Mouse (Mus musculus) T-helper 1 cell (primary cell): Measurements from ENCODE around the gene Pnpla1.
"Not testable (repeated sequence)": the region's sequence is repeated elsewhere in the genome, so short reads cannot be mapped to it uniquely, and the experiment has no call there.

ENCODE experiments used
- in situ Hi-C: fragments of 300-600 bp; cut with MboI, MseI; formaldehyde crosslinking; loops from one replicate; pipeline ENCODE4 v1.15.1; 2025; ENCODE audit warnings: high pct_unique_total_duplicates

Gene Pnpla1

GRCm38 (mm10) chr17:28841947-28842346, 16.3 kb upstream of the Pnpla1 start:
- in situ Hi-C loops, result not testable (repeated sequence)

GRCm38 (mm10) chr17:28843665-28844064, 14.5 kb upstream of the Pnpla1 start:
- in situ Hi-C loops, result no loop called here

- in situ Hi-C loops, result no loop called here
Measured at GRCm38 (mm10) chr17:28846974-28847617, 11.1 kb upstream of the Pnpla1 start.

- in situ Hi-C loops, result loop anchor here (5.0 kb wide), 1 partner anchor 78 kb away; no protein-coding TSS in a partner anchor
Measured at GRCm38 (mm10) chr17:28850511-28850910, 7.7 kb upstream of the Pnpla1 start.

GRCm38 (mm10) chr17:28854377-28854776, 3.8 kb upstream of the Pnpla1 start:
- in situ Hi-C loops, result loop anchor here (5.0 kb wide), 1 partner anchor 82 kb away; no protein-coding TSS in a partner anchor

- in situ Hi-C loops, result no loop called here
Measured at GRCm38 (mm10) chr17:28855166-28855885, 2.9 kb upstream of the Pnpla1 start.

GRCm38 (mm10) chr17:28856030-28856429, 2.2 kb upstream of the Pnpla1 start:
- in situ Hi-C loops, result no loop called here

GRCm38 (mm10) chr17:28863926-28864325, 5.7 kb downstream of the Pnpla1 start:
- in situ Hi-C loops, result no loop called here

GRCm38 (mm10) chr17:28864464-28864863, 6.3 kb downstream of the Pnpla1 start:
- in situ Hi-C loops, result no loop called here

GRCm38 (mm10) chr17:28866921-28867320, 8.7 kb downstream of the Pnpla1 start:
- in situ Hi-C loops, result no loop called here

- in situ Hi-C loops, result no loop called here
Measured at GRCm38 (mm10) chr17:28867381-28867780, 9.2 kb downstream of the Pnpla1 start.

- in situ Hi-C loops, result no loop called here
Measured at GRCm38 (mm10) chr17:28869412-28870110, 11.3 kb downstream of the Pnpla1 start.

GRCm38 (mm10) chr17:28870435-28870834, 12.2 kb downstream of the Pnpla1 start:
- in situ Hi-C loops, result no loop called here

- in situ Hi-C loops, result no loop called here
Measured at GRCm38 (mm10) chr17:28871831-28872230, 13.6 kb downstream of the Pnpla1 start.

- in situ Hi-C loops, result no loop called here
Measured at GRCm38 (mm10) chr17:28872322-28872721, 14.1 kb downstream of the Pnpla1 start.

GRCm38 (mm10) chr17:28874216-28874615, 16.0 kb downstream of the Pnpla1 start:
- in situ Hi-C loops, result no loop called here

- in situ Hi-C loops, result no loop called here
Measured at GRCm38 (mm10) chr17:28874825-28875224, 16.6 kb downstream of the Pnpla1 start.

GRCm38 (mm10) chr17:28875316-28875715, 17.1 kb downstream of the Pnpla1 start:
- in situ Hi-C loops, result no loop called here

GRCm38 (mm10) chr17:28876331-28876730, 18.1 kb downstream of the Pnpla1 start:
- in situ Hi-C loops, result no loop called here

- in situ Hi-C loops, result no loop called here
Measured at GRCm38 (mm10) chr17:28876821-28877220, 18.6 kb downstream of the Pnpla1 start.

GRCm38 (mm10) chr17:28879931-28880391, 21.8 kb downstream of the Pnpla1 start:
- in situ Hi-C loops, result no loop called here

GRCm38 (mm10) chr17:28882316-28882715, 24.1 kb downstream of the Pnpla1 start:
- in situ Hi-C loops, result no loop called here
